Mouse (Mus musculus): ENCODE measurements around the gene Gal3st4. TPM values are rescaled to one million over a fixed set of nuclear protein-coding genes. Genes with fewer than 3 reads are reported as not detected.

Gene Gal3st4
- polyA plus RNA-seq, 1 experiment, result 0.10 TPM

GRCm38 (mm10) chr5:138281798-138282197 lies 9.2 kb upstream of the Gal3st4 start:
- Histone ChIP-seq H3K4me3 (ENCODE audit: control insufficient read depth, low read depth, low read length) (peak overlapping the region; percentile 72), H3K4me1 (ENCODE audit: control insufficient read depth, insufficient read depth, low read length) (peaks cover 12% of the 10 kb centered on the region), H3K27me3 (ENCODE audit: control insufficient read depth, insufficient read depth, low read length) (no peaks in the 10 kb centered on the region), H3K36me3 (ENCODE audit: control insufficient read depth, insufficient read depth, low read length) (peaks cover 4% of the 10 kb centered on the region), H3K27ac (ENCODE audit: control insufficient read depth, insufficient read depth, low read depth, low read length) (no peak overlapping the region)
- TF ChIP-seq CTCF (IDR thresholded peaks at IDR 0.05; ENCODE audit: control insufficient read depth, insufficient read depth, insufficient replicate concordance, low read depth, low read length) (no peak), POLR2A (IDR thresholded peaks at IDR 0.05; ENCODE audit: control insufficient read depth, low read depth, low read length) (no peak)

- Histone ChIP-seq H3K4me1 (ENCODE audit: control insufficient read depth, insufficient read depth, low read length) (peaks cover 12% of the 10 kb centered on the region), H3K27me3 (ENCODE audit: control insufficient read depth, insufficient read depth, low read length) (no peaks in the 10 kb centered on the region), H3K4me3 (ENCODE audit: control insufficient read depth, low read depth, low read length) (peak overlapping the region; percentile 98), H3K36me3 (ENCODE audit: control insufficient read depth, insufficient read depth, low read length) (peaks cover 2% of the 10 kb centered on the region), H3K27ac (ENCODE audit: control insufficient read depth, insufficient read depth, low read depth, low read length) (peak overlapping the region; percentile 98)
- TF ChIP-seq POLR2A (IDR thresholded peaks at IDR 0.05; ENCODE audit: control insufficient read depth, low read depth, low read length), result no peak
- TF ChIP-seq CTCF (IDR thresholded peaks at IDR 0.05; ENCODE audit: control insufficient read depth, insufficient read depth, insufficient replicate concordance, low read depth, low read length), result no peak
These were observed 8.2 kb upstream of the Gal3st4 start for GRCm38 (mm10) chr5:138280829-138281228.

GRCm38 (mm10) chr5:138280425-138280768 lies 7.8 kb upstream of the Gal3st4 start:
- Histone ChIP-seq H3K27me3 (ENCODE audit: control insufficient read depth, insufficient read depth, low read length) (no peaks in the 10 kb centered on the region), H3K27ac (ENCODE audit: control insufficient read depth, insufficient read depth, low read depth, low read length) (peak overlapping the region; percentile 98), H3K4me1 (ENCODE audit: control insufficient read depth, insufficient read depth, low read length) (peaks cover 17% of the 10 kb centered on the region), H3K4me3 (ENCODE audit: control insufficient read depth, low read depth, low read length) (peak overlapping the region; percentile 98), H3K36me3 (ENCODE audit: control insufficient read depth, insufficient read depth, low read length) (peaks cover 2% of the 10 kb centered on the region)
- TF ChIP-seq CTCF (IDR thresholded peaks at IDR 0.05; ENCODE audit: control insufficient read depth, insufficient read depth, insufficient replicate concordance, low read depth, low read length) (no peak), POLR2A (IDR thresholded peaks at IDR 0.05; ENCODE audit: control insufficient read depth, low read depth, low read length) (peak; percentile 91)

- H3K27ac ChIP-seq (ENCODE audit: control insufficient read depth, insufficient read depth, low read depth, low read length), result peak within 1 kb of the TSS; percentile 98
- no peak for TF ChIP-seq POLR2A (IDR thresholded peaks at IDR 0.05; ENCODE audit: control insufficient read depth, low read depth, low read length)
- TF ChIP-seq CTCF (IDR thresholded peaks at IDR 0.05; ENCODE audit: control insufficient read depth, insufficient read depth, insufficient replicate concordance, low read depth, low read length), result no peak
These were observed 7.2 kb upstream of the Gal3st4 start, which contains the start of the genes Gm43720, Gpc2 and Stag3 for GRCm38 (mm10) chr5:138279585-138280424. Gene Gm43720, minus strand, starts transcription at chr5:138279958. Gene Gpc2, minus strand, starts transcription at chr5:138280005. Gene Stag3, plus strand, starts transcription at chr5:138280240.

GRCm38 (mm10) chr5:138277994-138278393 lies 5.4 kb upstream of the Gal3st4 start:
- peaks cover 2% of the 10 kb centered on the region for H3K36me3 ChIP-seq (ENCODE audit: control insufficient read depth, insufficient read depth, low read length)
- H3K4me1 ChIP-seq (ENCODE audit: control insufficient read depth, insufficient read depth, low read length), result peaks cover 20% of the 10 kb centered on the region
- TF ChIP-seq CTCF (IDR thresholded peaks at IDR 0.05; ENCODE audit: control insufficient read depth, insufficient read depth, insufficient replicate concordance, low read depth, low read length) (no peak), POLR2A (IDR thresholded peaks at IDR 0.05; ENCODE audit: control insufficient read depth, low read depth, low read length) (no peak)
- H3K4me3 ChIP-seq (ENCODE audit: control insufficient read depth, low read depth, low read length), result no peak overlapping the region
- H3K27me3 ChIP-seq (ENCODE audit: control insufficient read depth, insufficient read depth, low read length), result no peaks in the 10 kb centered on the region
- no peak overlapping the region for H3K27ac ChIP-seq (ENCODE audit: control insufficient read depth, insufficient read depth, low read depth, low read length)

More at GRCm38 (mm10) chr5:138279585-138280424, 7.2 kb upstream of the Gal3st4 start, which contains the start of the genes Gm43720, Gpc2 and Stag3:
- peaks cover 2% of the 10 kb centered on the region for H3K36me3 ChIP-seq (ENCODE audit: control insufficient read depth, insufficient read depth, low read length)
- H3K4me1 ChIP-seq (ENCODE audit: control insufficient read depth, insufficient read depth, low read length), result peaks cover 20% of the 10 kb centered on the region
- H3K4me3 ChIP-seq (ENCODE audit: control insufficient read depth, low read depth, low read length), result peak within 1 kb of the TSS; percentile 98
- H3K27me3 ChIP-seq (ENCODE audit: control insufficient read depth, insufficient read depth, low read length), result no peaks in the 10 kb centered on the region

GRCm38 (mm10) chr5:138275216-138276050 lies 2.8 kb upstream of the Gal3st4 start:
- Histone ChIP-seq H3K4me1 (ENCODE audit: control insufficient read depth, insufficient read depth, low read length) (peaks cover 20% of the 10 kb centered on the region), H3K36me3 (ENCODE audit: control insufficient read depth, insufficient read depth, low read length) (no peaks in the 10 kb centered on the region), H3K27ac (ENCODE audit: control insufficient read depth, insufficient read depth, low read depth, low read length) (no peak overlapping the region), H3K4me3 (ENCODE audit: control insufficient read depth, low read depth, low read length) (no peak overlapping the region), H3K27me3 (ENCODE audit: control insufficient read depth, insufficient read depth, low read length) (no peaks in the 10 kb centered on the region)
- TF ChIP-seq CTCF (IDR thresholded peaks at IDR 0.05; ENCODE audit: control insufficient read depth, insufficient read depth, insufficient replicate concordance, low read depth, low read length), result no peak
- no peak for TF ChIP-seq POLR2A (IDR thresholded peaks at IDR 0.05; ENCODE audit: control insufficient read depth, low read depth, low read length)

GRCm38 (mm10) chr5:138274186-138274585 lies 1.5 kb upstream of the Gal3st4 start:
- Histone ChIP-seq H3K4me1 (ENCODE audit: control insufficient read depth, insufficient read depth, low read length) (peaks cover 15% of the 10 kb centered on the region), H3K27me3 (ENCODE audit: control insufficient read depth, insufficient read depth, low read length) (no peaks in the 10 kb centered on the region), H3K27ac (ENCODE audit: control insufficient read depth, insufficient read depth, low read depth, low read length) (no peak overlapping the region), H3K36me3 (ENCODE audit: control insufficient read depth, insufficient read depth, low read length) (no peaks in the 10 kb centered on the region), H3K4me3 (ENCODE audit: control insufficient read depth, low read depth, low read length) (no peak overlapping the region)
- TF ChIP-seq POLR2A (IDR thresholded peaks at IDR 0.05; ENCODE audit: control insufficient read depth, low read depth, low read length) (no peak), CTCF (IDR thresholded peaks at IDR 0.05; ENCODE audit: control insufficient read depth, insufficient read depth, insufficient replicate concordance, low read depth, low read length) (no peak)

Measured in testis, adult 2 months (tissue).